Mouse (Mus musculus) MEL (cell line): ENCODE results near the gene Vegfa. TPM values are rescaled to one million over a fixed set of nuclear protein-coding genes. Genes with fewer than 3 reads are reported as not detected.

Experiments used
- DNase-seq: peaks from one replicate; pipeline ENCODE4 v3.0.0; 2011; ENCODE audit warnings: low read depth, low spot score
- H3K27ac ChIP-seq: 2 replicates; pipeline ENCODE4 v1.5.1; 2012; ENCODE audit warnings: low read depth, mild to moderate bottlenecking, control low read depth, low read length, moderate library complexity; ENCODE audit not compliant: control insufficient read depth
- H3K27me3 ChIP-seq, 2 experiments: fragments of 150-350 bp in 1 of 2; sonication (generic) in 1 of 2; 2 replicates each; pipeline ENCODE4 v1.6.1; 2012; ENCODE audit warnings: low read length in 2 of 2, mild to moderate bottlenecking in 2 of 2, improper control_type of control experiment in 1 of 2, moderate library complexity in 1 of 2; ENCODE audit not compliant: insufficient read depth in 2 of 2, control insufficient read depth in 1 of 2
- H3K36me3 ChIP-seq, 2 experiments: 2 replicates each; pipeline ENCODE4 v1.6.1; 2012 to 2014; ENCODE audit warnings: low read length in 2 of 2, improper control_type of control experiment in 1 of 2, inconsistent platforms in 1 of 2, mild to moderate bottlenecking in 1 of 2; ENCODE audit not compliant: insufficient read depth in 2 of 2, control insufficient read depth in 1 of 2
- H3K4me1 ChIP-seq, 2 experiments: fragments of 150-350 bp in 1 of 2; sonication (generic) in 1 of 2; 2 replicates each; pipeline ENCODE4 v1.6.1; 2012; ENCODE audit warnings: low read length in 2 of 2, improper control_type of control experiment in 1 of 2, mild to moderate bottlenecking in 1 of 2; ENCODE audit not compliant: insufficient read depth in 2 of 2, control insufficient read depth in 1 of 2
- H3K4me3 ChIP-seq, 2 experiments: fragments of 150-350 bp in 1 of 2; sonication (generic) in 1 of 2; 2 replicates each; pipeline ENCODE4 v1.5.1; 2012; ENCODE audit warnings: low read depth in 2 of 2, low read length in 2 of 2, mild to moderate bottlenecking in 2 of 2, moderate library complexity in 2 of 2, control low read depth in 1 of 2, improper control_type of control experiment in 1 of 2; ENCODE audit not compliant: control insufficient read depth in 1 of 2, insufficient read depth in 1 of 2
- H3K79me2 ChIP-seq: 2 replicates; pipeline ENCODE4 v1.6.1; 2012; ENCODE audit warnings: mild to moderate bottlenecking, low read length, moderate library complexity; ENCODE audit not compliant: control insufficient read depth, poor library complexity, insufficient read depth
- H3K9ac ChIP-seq: 2 replicates; pipeline ENCODE4 v1.6.1; 2012; ENCODE audit warnings: low read depth, mild to moderate bottlenecking, control low read depth, low read length, moderate library complexity; ENCODE audit not compliant: control insufficient read depth, poor library complexity, severe bottlenecking
- H3K9me3 ChIP-seq: fragments of 150-350 bp; sonication (generic); replicated peaks from 2 replicates; pipeline ENCODE4 v1.6.1; 2012; ENCODE audit warnings: mild to moderate bottlenecking, low read length, improper control_type of control experiment, moderate library complexity; ENCODE audit not compliant: insufficient read depth
- CHD1 ChIP-seq: IDR thresholded peaks from 2 replicates; pipeline ENCODE4 v1.6.1; 2012; ENCODE audit warnings: low read depth, mild to moderate bottlenecking, inconsistent platforms, low read length, improper control_type of control experiment
- E2F4 ChIP-seq: IDR thresholded peaks from 2 replicates; pipeline ENCODE4 v1.6.1; 2011; ENCODE audit warnings: low read depth, low read length, improper control_type of control experiment, borderline replicate concordance
- ELF1 ChIP-seq: IDR thresholded peaks from 2 replicates; pipeline ENCODE4 v1.6.1; 2014; ENCODE audit warnings: low read depth, mild to moderate bottlenecking, inconsistent platforms, low read length, improper control_type of control experiment, moderate library complexity
- ETS1 ChIP-seq: IDR thresholded peaks from 2 replicates; pipeline ENCODE4 v1.6.1; 2012; ENCODE audit warnings: low read depth, mild to moderate bottlenecking, inconsistent platforms, low read length, improper control_type of control experiment, moderate library complexity
- GABPA ChIP-seq: IDR thresholded peaks from 2 replicates; pipeline ENCODE4 v1.6.1; 2012; ENCODE audit warnings: low read depth, mild to moderate bottlenecking, inconsistent platforms, low read length, improper control_type of control experiment, moderate library complexity
- GATA1 ChIP-seq: IDR thresholded peaks from 2 replicates; pipeline ENCODE4 v1.6.1; 2011; ENCODE audit warnings: low read depth, low read length, improper control_type of control experiment
- HCFC1 ChIP-seq: IDR thresholded peaks from 2 replicates; pipeline ENCODE4 v1.6.1; 2012; ENCODE audit warnings: low read depth, mild to moderate bottlenecking, inconsistent platforms, low read length, improper control_type of control experiment, moderate library complexity
- JUND ChIP-seq: IDR thresholded peaks from 2 replicates; pipeline ENCODE4 v1.6.1; 2011; ENCODE audit warnings: low read depth, mild to moderate bottlenecking, improper control_type of control experiment, low read length
- KAT2A ChIP-seq: conservative IDR thresholded peaks from 2 replicates; pipeline ENCODE4 v1.6.1; 2012; ENCODE audit warnings: low read depth, low read length, improper control_type of control experiment, inconsistent platforms
- MAFK ChIP-seq: IDR thresholded peaks from 2 replicates; pipeline ENCODE4 v1.6.1; 2011; ENCODE audit warnings: low read depth, mild to moderate bottlenecking, low read length, improper control_type of control experiment, borderline replicate concordance
- MAX ChIP-seq: IDR thresholded peaks from 2 replicates; pipeline ENCODE4 v1.6.1; 2011; ENCODE audit warnings: low read length, improper control_type of control experiment
- MAZ ChIP-seq: IDR thresholded peaks from 2 replicates; pipeline ENCODE4 v1.6.1; 2012; ENCODE audit warnings: low read depth, mild to moderate bottlenecking, inconsistent platforms, low read length, improper control_type of control experiment
- MEF2A ChIP-seq: IDR thresholded peaks from 2 replicates; pipeline ENCODE4 v1.6.1; 2014; ENCODE audit warnings: low read depth, mild to moderate bottlenecking, inconsistent platforms, low read length, improper control_type of control experiment; ENCODE audit not compliant: poor library complexity, insufficient replicate concordance, severe bottlenecking; ENCODE audit errors: extremely low read depth
- MYB ChIP-seq: IDR thresholded peaks from 2 replicates; pipeline ENCODE4 v1.6.1; 2011; ENCODE audit warnings: mild to moderate bottlenecking, low read depth, low read length, improper control_type of control experiment
- MYC ChIP-seq: IDR thresholded peaks from 2 replicates; pipeline ENCODE4 v1.6.1; 2011; ENCODE audit warnings: low read depth, mild to moderate bottlenecking, low read length, improper control_type of control experiment, moderate library complexity
- NELFE ChIP-seq: IDR thresholded peaks from 2 replicates; pipeline ENCODE4 v1.6.1; 2011; ENCODE audit warnings: low read depth, low read length, improper control_type of control experiment
- POLR2AphosphoS2 ChIP-seq: IDR thresholded peaks from 2 replicates; pipeline ENCODE4 v1.6.1; 2011; ENCODE audit warnings: low read length, improper control_type of control experiment
- RAD21 ChIP-seq: IDR thresholded peaks from 2 replicates; pipeline ENCODE4 v1.6.1; 2011; ENCODE audit warnings: mild to moderate bottlenecking, low read depth, low read length, improper control_type of control experiment
- RCOR1 ChIP-seq: IDR thresholded peaks from 2 replicates; pipeline ENCODE4 v1.6.1; 2012; ENCODE audit warnings: low read depth, mild to moderate bottlenecking, inconsistent platforms, low read length, improper control_type of control experiment
- SIN3A ChIP-seq: IDR thresholded peaks from 2 replicates; pipeline ENCODE4 v1.6.1; 2012; ENCODE audit warnings: low read length, improper control_type of control experiment, inconsistent platforms
- SMC3 ChIP-seq: IDR thresholded peaks from 2 replicates; pipeline ENCODE4 v1.6.1; 2011; ENCODE audit warnings: low read depth, low read length, improper control_type of control experiment
- TAL1 ChIP-seq: IDR thresholded peaks from 2 replicates; pipeline ENCODE4 v1.6.1; 2012; ENCODE audit warnings: mild to moderate bottlenecking, inconsistent platforms, low read length, moderate library complexity, mixed read lengths
- TBP ChIP-seq: IDR thresholded peaks from 2 replicates; pipeline ENCODE4 v1.8.0; 2011; ENCODE audit warnings: low read depth, low read length, improper control_type of control experiment
- TCF12 ChIP-seq: IDR thresholded peaks from 2 replicates; pipeline ENCODE4 v1.6.1; 2014; ENCODE audit warnings: low read depth, mild to moderate bottlenecking, inconsistent platforms, low read length, improper control_type of control experiment, moderate library complexity
- UBTF ChIP-seq: IDR thresholded peaks from 2 replicates; pipeline ENCODE4 v1.6.1; 2012; ENCODE audit warnings: low read depth, mild to moderate bottlenecking, inconsistent platforms, low read length, improper control_type of control experiment, moderate library complexity, borderline replicate concordance; ENCODE audit not compliant: insufficient read depth
- USF2 ChIP-seq, 2 experiments: IDR thresholded peaks; 2 replicates each; pipeline ENCODE4 v1.6.1; 2011 to 2012; ENCODE audit warnings: improper control_type of control experiment in 2 of 2, low read length in 2 of 2, borderline replicate concordance in 1 of 2, inconsistent platforms in 1 of 2, low read depth in 1 of 2, mild to moderate bottlenecking in 1 of 2; ENCODE audit not compliant: insufficient read depth in 1 of 2
- ZC3H11A ChIP-seq: IDR thresholded peaks from 2 replicates; pipeline ENCODE4 v1.6.1; 2012; ENCODE audit warnings: low read depth, mild to moderate bottlenecking, inconsistent platforms, low read length, improper control_type of control experiment
- ZKSCAN1 ChIP-seq: IDR thresholded peaks from 2 replicates; pipeline ENCODE4 v1.6.1; 2012; ENCODE audit warnings: low read depth, mild to moderate bottlenecking, inconsistent platforms, low read length, improper control_type of control experiment, moderate library complexity
- ZMIZ1 ChIP-seq: IDR thresholded peaks from 2 replicates; pipeline ENCODE4 v1.6.1; 2012; ENCODE audit warnings: low read depth, mild to moderate bottlenecking, inconsistent platforms, low read length, improper control_type of control experiment, moderate library complexity
- polyA plus RNA-seq, 2 experiments: library from polyadenylated mRNA; stranded (reverse) in 1 of 2; unstranded in 1 of 2; fragments of >175 nt in 1 of 2; fragments of >200 nt in 1 of 2; gene quantifications; 2 replicates each; pipeline versions ENCODE4 v1.2.1 to v1.2.4; 2012; ENCODE audit warnings: low replicate concordance in 2 of 2, low read depth in 1 of 2; ENCODE audit not compliant: insufficient read length in 2 of 2, insufficient read depth in 1 of 2, missing spikeins in 1 of 2
- total RNA-seq: library from RNA; depleted of rRNA; stranded (reverse); fragments of 300-350 nt; gene quantifications from 2 replicates; pipeline ENCODE4 v1.2.3, GENCODE M21; 2012

The Vegfa gene
- total and polyA plus RNA-seq, 3 experiments = 16.1 to 38.6 TPM; not detected in 1

GRCm38 (mm10) chr17:46033607-46034006 lies 1.4 kb upstream of the Vegfa start:
- TF ChIP-seq TCF12 (no peak), MYC (no peak), ETS1 (no peak), KAT2A (no peak), SMC3 (no peak), MAFK (no peak), RAD21 (no peak), MEF2A (no peak), GABPA (no peak), ZMIZ1 (no peak), MYB (no peak), CHD1 (no peak), JUND (no peak), SIN3A (no peak), ZKSCAN1 (no peak), MAZ (no peak), MAX (no peak), ELF1 (no peak), GATA1 (no peak), HCFC1 (no peak)
- Histone ChIP-seq H3K79me2 (peaks cover 33% of the 10 kb centered on the region), H3K9ac (no peak overlapping the region), H3K4me1 (peaks cover 0 to 3% of the 10 kb centered on the region in 2 experiments; a peak in 2 of 4 replicates), H3K9me3 (no peaks in the 10 kb centered on the region), H3K27ac (no peak overlapping the region), H3K4me3 (no peak overlapping the region), H3K36me3 (peaks cover 0 to under 1% of the 10 kb centered on the region in 2 experiments; a peak in 1 of 4 replicates), H3K27me3 (no peaks in the 10 kb centered on the region)
- DNase-seq = no peak

- H3K4me1 ChIP-seq = peaks cover 0 to 4% of the 10 kb centered on the region in 2 experiments; a peak in 2 of 4 replicates
- peaks cover 36% of the 10 kb centered on the region for H3K79me2 ChIP-seq
- H3K27me3 ChIP-seq = no peaks in the 10 kb centered on the region
- H3K9ac ChIP-seq = peak overlapping the region; percentile 15; the same call in 1 of the 2 replicates
- TF ChIP-seq MAZ = no peak
- TF ChIP-seq RAD21 = no peak
- TF ChIP-seq MEF2A = no peak
- no peak for TF ChIP-seq MYC
- TF ChIP-seq TBP = no peak
- no peak for TF ChIP-seq HCFC1
- no peak for TF ChIP-seq GATA1
- TF ChIP-seq MAFK = no peak
- no peak for TF ChIP-seq TAL1
- no peak for TF ChIP-seq UBTF
- TF ChIP-seq USF2 (IDR thresholded peaks at IDR 0.05; ENCODE audit: borderline replicate concordance in 1 of 2, insufficient read depth in 1 of 2, low read depth in 1 of 2, low read length in 2 of 2) = no peak
- no peak for TF ChIP-seq RCOR1
- TF ChIP-seq SMC3 = no peak
- TF ChIP-seq NELFE = no peak
- no peak for TF ChIP-seq ZC3H11A
- no peak for TF ChIP-seq POLR2AphosphoS2
- TF ChIP-seq KAT2A = no peak
- no peak for TF ChIP-seq E2F4
- TF ChIP-seq ELF1 = no peak
- H3K9me3 ChIP-seq = no peaks in the 10 kb centered on the region
- H3K4me3 ChIP-seq = peak overlapping the region in 1 of 2 experiments; percentile 97; a peak in 2 of 4 replicates
- no peak overlapping the region for H3K27ac ChIP-seq
- H3K36me3 ChIP-seq = peaks cover 0 to 4% of the 10 kb centered on the region in 2 experiments; a peak in 2 of 4 replicates
- peak; percentile 52 for DNase-seq
Observed at GRCm38 (mm10) chr17:46033122-46033521, 953 bp upstream of the Vegfa start.
